Mouse (Mus musculus) ES-E14 (cell line): ENCODE data around the gene Spata48. TPM values are rescaled to one million over a fixed set of nuclear protein-coding genes. Genes with fewer than 3 reads are reported as not detected.

Experiments used
- DNase-seq: peaks from one replicate; pipeline ENCODE4 v3.0.0-alpha.2; 2013; ENCODE audit warnings: low read depth, low spot score
- H3K27ac ChIP-seq: 2 replicates; pipeline ENCODE4 v1.5.1; 2012; ENCODE audit warnings: low read depth, mild to moderate bottlenecking, low read length, moderate library complexity, mixed read lengths; ENCODE audit not compliant: poor library complexity, insufficient read depth, severe bottlenecking
- H3K36me3 ChIP-seq: 2 replicates; pipeline ENCODE4 v1.6.1; 2012; ENCODE audit warnings: mild to moderate bottlenecking, low read length, moderate library complexity, mixed read lengths; ENCODE audit not compliant: control insufficient read depth, poor library complexity, insufficient read depth, severe bottlenecking
- H3K4me1 ChIP-seq, 2 experiments: fragments of 150-350 bp in 1 of 2; sonication (generic) in 1 of 2; 2 replicates each; pipeline ENCODE4 v1.6.1; 2012; ENCODE audit warnings: low read length in 2 of 2, mild to moderate bottlenecking in 1 of 2, mixed read lengths in 1 of 2; ENCODE audit not compliant: control insufficient read depth in 2 of 2, insufficient read depth in 2 of 2, poor library complexity in 1 of 2
- H3K4me3 ChIP-seq, 2 experiments: fragments of 150-350 bp in 1 of 2; sonication (generic) in 1 of 2; 2 replicates each; pipeline ENCODE4 v1.5.1; 2012; ENCODE audit warnings: low read length in 2 of 2, low read depth in 1 of 2, mild to moderate bottlenecking in 1 of 2, mixed read lengths in 1 of 2; ENCODE audit not compliant: insufficient read depth in 1 of 2, poor library complexity in 1 of 2, severe bottlenecking in 1 of 2
- H3K9ac ChIP-seq: 2 replicates; pipeline ENCODE4 v1.6.1; 2012; ENCODE audit warnings: low read depth, mild to moderate bottlenecking, low read length, mixed read lengths; ENCODE audit not compliant: poor library complexity, insufficient read depth, severe bottlenecking
- H3K9me3 ChIP-seq: fragments of 150-350 bp; sonication (generic); 2 replicates; pipeline ENCODE4 v1.6.1; 2012; ENCODE audit warnings: low read depth, mild to moderate bottlenecking, low read length; ENCODE audit not compliant: control insufficient read depth, insufficient read depth
- CHD2 ChIP-seq: IDR thresholded peaks from 2 replicates; pipeline ENCODE4 v1.6.1; 2014; ENCODE audit warnings: mild to moderate bottlenecking, low read depth, low read length, inconsistent platforms
- HCFC1 ChIP-seq: IDR thresholded peaks from 2 replicates; pipeline ENCODE4 v1.6.1; 2012; ENCODE audit warnings: low read length, inconsistent platforms, borderline replicate concordance; ENCODE audit not compliant: insufficient read depth
- MAFK ChIP-seq: IDR thresholded peaks from 2 replicates; pipeline ENCODE4 v1.6.1; 2014; ENCODE audit warnings: mild to moderate bottlenecking, low read depth, low read length, inconsistent platforms; ENCODE audit not compliant: insufficient read depth
- ZC3H11A ChIP-seq: IDR thresholded peaks from 2 replicates; pipeline ENCODE4 v1.6.1; 2012; ENCODE audit warnings: low read depth, mild to moderate bottlenecking, inconsistent platforms, low read length, borderline replicate concordance
- ZNF384 ChIP-seq: IDR thresholded peaks from 2 replicates; pipeline ENCODE4 v1.6.1; 2012; ENCODE audit warnings: low read depth, low read length, inconsistent platforms
- in situ Hi-C, 2 experiments: fragments of 600-800 bp; cut with MboI; formaldehyde crosslinking; loops; one replicate each; pipeline ENCODE4 v1.15.1; 2025; ENCODE audit warnings: low sequenced_read_pairs in 2 of 2, inconsistent platforms in 1 of 2; ENCODE audit not compliant: unreplicated experiment in 2 of 2
- total RNA-seq: library from RNA; depleted of rRNA; stranded (reverse); fragments of 300-350 nt; gene quantifications from 2 replicates; pipeline ENCODE4 v1.2.3, GENCODE M21; 2012; rRNA removed

The Spata48 gene
- 0.21 and 0.31 TPM in 2 replicates for total RNA-seq

GRCm38 (mm10) chr11:11461635-11462560, at the start of gene Spata48, which contains the start of gene Zpbp:
TSS of gene Spata48 (plus strand) at chr11:11462094.
TSS of gene Zpbp (minus strand) at chr11:11462408.
- no peaks in the 10 kb centered on the region for H3K36me3 ChIP-seq
- H3K9me3 ChIP-seq: no peaks in the 10 kb centered on the region
- in situ Hi-C loops: loop anchor here in 1 of 2 experiments (25.0 kb wide), 1 partner anchor 1075 kb away; no protein-coding TSS in a partner anchor
- no peak for TF ChIP-seq MAFK
- peak; percentile 80 for TF ChIP-seq HCFC1
- peak; percentile 61; the same call in 1 of the 2 replicates for TF ChIP-seq ZC3H11A
- no peak for TF ChIP-seq ZNF384
- peak; percentile 75 for TF ChIP-seq CHD2
- peak within 1 kb of the TSS; percentile 79 for H3K9ac ChIP-seq
- peak; percentile 88 for DNase-seq
- no peak within 1 kb of the TSS; the same call in 1 of the 2 replicates for H3K27ac ChIP-seq
- no peaks in the 10 kb centered on the region for H3K4me1 ChIP-seq
- H3K4me3 ChIP-seq: peak within 1 kb of the TSS; percentile 68 to 78

DNA sequence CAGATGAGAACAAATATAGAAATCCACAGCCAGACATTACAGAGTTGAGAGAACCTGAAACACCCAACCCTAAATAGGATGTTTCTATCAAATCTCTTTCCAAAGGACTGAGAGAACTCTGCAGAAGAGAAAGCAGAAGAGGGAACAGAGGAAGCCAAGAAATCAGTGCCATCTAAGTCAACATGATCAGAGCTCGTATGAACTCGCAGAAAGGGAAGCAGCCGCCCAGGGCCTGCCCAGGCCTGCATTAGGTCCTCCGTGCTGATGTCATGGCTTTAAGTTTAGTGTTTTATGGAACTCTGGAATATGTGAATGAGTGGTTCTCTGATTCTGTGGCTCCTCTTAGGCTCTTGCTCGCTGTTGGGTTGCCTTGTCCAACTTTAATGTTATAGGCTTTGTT, 47.7 kb upstream of the Spata48 start:
- Histone ChIP-seq H3K4me3 (no peak overlapping the region), H3K27ac (no peak overlapping the region), H3K4me1 (no peaks in the 10 kb centered on the region), H3K9ac (no peak overlapping the region), H3K9me3 (no peaks in the 10 kb centered on the region), H3K36me3 (no peaks in the 10 kb centered on the region)
- in situ Hi-C loops: no loop called here
- no peak for DNase-seq
- TF ChIP-seq ZC3H11A (no peak), CHD2 (no peak), MAFK (no peak), ZNF384 (no peak), HCFC1 (no peak)

- DNase-seq: no peak
- no peaks in the 10 kb centered on the region for H3K9me3 ChIP-seq
- TF ChIP-seq MAFK (no peak), ZC3H11A (no peak), ZNF384 (no peak), HCFC1 (no peak), CHD2 (no peak)
- in situ Hi-C loops: no loop called here
- no peaks in the 10 kb centered on the region for H3K36me3 ChIP-seq
- no peaks in the 10 kb centered on the region for H3K4me1 ChIP-seq
- no peak overlapping the region for H3K9ac ChIP-seq
- H3K27ac ChIP-seq: no peak overlapping the region
- H3K4me3 ChIP-seq: no peak overlapping the region
Measured at GRCm38 (mm10) chr11:11417356-11417755, 44.5 kb upstream of the Spata48 start.

DNA sequence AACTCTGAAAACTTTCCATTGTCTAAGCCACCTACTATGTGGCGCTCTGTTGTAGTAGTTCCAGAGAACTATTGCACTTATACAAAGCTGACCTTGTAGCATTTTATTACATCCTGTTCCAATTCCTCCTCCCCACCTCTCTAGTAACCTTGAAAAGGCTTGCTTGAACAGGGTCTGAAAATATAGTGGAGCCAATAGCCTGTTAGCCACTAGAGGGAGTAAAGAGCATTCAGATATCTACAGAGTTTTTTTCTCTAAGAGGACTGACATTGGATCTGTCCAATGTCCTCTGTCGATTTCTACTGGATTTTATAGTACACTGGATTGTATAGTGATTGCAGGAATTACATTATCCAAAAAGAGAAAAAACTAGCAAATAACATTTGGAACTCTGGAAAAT, 6.9 kb upstream of the Spata48 start:
- Histone ChIP-seq H3K9ac (no peak overlapping the region), H3K27ac (no peak overlapping the region), H3K36me3 (no peaks in the 10 kb centered on the region), H3K4me3 (no peak overlapping the region), H3K9me3 (no peaks in the 10 kb centered on the region), H3K4me1 (no peaks in the 10 kb centered on the region)
- DNase-seq: peak; percentile 35
- TF ChIP-seq ZNF384 (peak; percentile 93), MAFK (no peak)
- in situ Hi-C loops: loop anchor here in 1 of 2 experiments (25.0 kb wide), 1 partner anchor 1082 kb away; no protein-coding TSS in a partner anchor
